Mouse (Mus musculus): ENCODE measurements around the gene Irx3. TPM values are rescaled to one million over a fixed set of nuclear protein-coding genes. Genes with fewer than 3 reads are reported as not detected.
A peak's percentile ranks its signal among the peaks of the same experiment; 100 is the strongest.

Gene Irx3
- polyA plus RNA-seq, 1 experiment from 2014 or later = 13.9 TPM

DNA sequence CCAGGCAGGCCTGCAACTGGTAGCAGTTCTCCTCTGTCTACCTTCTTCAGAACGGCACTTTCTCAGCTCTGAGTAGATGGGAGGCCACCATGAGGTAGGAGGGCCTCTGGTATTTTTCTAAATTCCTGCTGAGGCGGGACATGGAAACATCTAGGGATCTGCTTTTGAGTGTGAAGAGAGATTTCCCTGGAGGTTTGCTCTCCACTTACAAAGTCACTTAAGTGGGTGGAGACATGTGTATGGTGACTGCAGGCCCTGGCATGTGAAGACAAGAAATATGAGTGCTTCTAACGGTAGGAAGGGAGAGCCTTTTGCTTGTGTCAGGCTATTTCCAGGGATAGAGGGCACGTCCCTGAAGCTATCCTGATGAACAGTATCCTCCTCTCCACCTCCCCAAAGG, 17.9 kb upstream of the Irx3 start:
- no peaks in the 10 kb centered on the region for H3K36me3 ChIP-seq
- H3K4me1 ChIP-seq (replicated peaks) = peaks cover 21% of the 10 kb centered on the region
- ATAC-seq (replicated peaks; ENCODE audit: insufficient number of reproducible peaks, insufficient read depth, low FRiP score, low read depth) = no peak
- H3K9ac ChIP-seq = no peak overlapping the region
- H3K27me3 ChIP-seq = peaks cover 14% of the 10 kb centered on the region; the same call in 1 of the 2 replicates
- no peak overlapping the region for H3K4me3 ChIP-seq
- no peak overlapping the region for H3K27ac ChIP-seq
- 39% methylated on average over 4 of the region's 4 CpGs for WGBS
- no peaks in the 10 kb centered on the region for H3K9me3 ChIP-seq (replicated peaks)
- H3K4me2 ChIP-seq = no peak overlapping the region

DNA sequence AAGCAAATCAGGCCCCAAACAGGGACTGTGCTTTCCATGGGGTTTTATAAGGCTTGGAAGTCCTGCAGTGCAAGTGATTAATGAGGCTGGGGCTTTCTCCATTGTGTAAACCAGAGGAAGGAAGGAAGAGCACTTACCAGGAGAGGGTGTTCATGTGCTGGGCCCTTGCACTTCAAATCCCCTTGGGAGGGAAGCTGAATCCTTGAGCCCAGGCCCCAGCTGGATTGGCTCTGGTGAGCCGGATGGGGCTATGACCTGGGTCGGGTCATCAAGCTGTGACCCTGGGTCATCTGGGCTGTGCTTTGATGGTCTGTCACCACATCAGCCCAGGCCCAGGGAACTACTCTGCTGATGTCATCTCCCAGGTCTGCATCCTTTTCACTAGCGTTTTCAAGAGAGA, 16.9 kb upstream of the Irx3 start:
- Histone ChIP-seq H3K27me3 (0 out of 2 replicates have a peak, but pooled peaks cover 12% of the 10 kb centered on the region), H3K27ac (no peak overlapping the region), H3K9me3 (replicated peaks) (no peaks in the 10 kb centered on the region), H3K4me3 (no peak overlapping the region), H3K36me3 (no peaks in the 10 kb centered on the region), H3K4me1 (replicated peaks) (peaks cover 25% of the 10 kb centered on the region), H3K9ac (no peak overlapping the region), H3K4me2 (no peak overlapping the region)
- 11% methylated on average over 3 of the region's 3 CpGs for WGBS
- no peak for ATAC-seq (replicated peaks; ENCODE audit: insufficient number of reproducible peaks, insufficient read depth, low FRiP score, low read depth)

DNA sequence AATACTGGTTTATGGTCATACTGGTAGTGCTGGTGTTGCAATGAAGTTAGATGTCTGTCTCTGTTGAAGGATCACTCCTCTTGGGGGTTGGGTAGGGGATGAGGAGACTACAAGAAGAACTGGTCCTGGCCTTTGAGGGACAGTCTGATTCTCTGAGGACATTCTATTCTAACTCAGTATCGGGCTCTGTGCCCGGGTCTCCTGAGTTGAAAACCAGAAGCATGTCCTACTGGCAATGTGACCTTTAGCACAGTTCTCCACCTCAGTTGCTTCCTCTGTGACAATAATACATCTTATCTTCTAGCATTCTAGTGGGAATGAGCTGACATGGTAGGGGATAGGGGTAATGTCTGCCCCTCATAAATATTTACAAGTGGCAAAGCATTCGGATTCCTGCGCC, 12.2 kb upstream of the Irx3 start:
- Histone ChIP-seq H3K4me2 (no peak overlapping the region), H3K27ac (no peak overlapping the region), H3K9me3 (replicated peaks) (no peaks in the 10 kb centered on the region), H3K27me3 (peaks cover 11% of the 10 kb centered on the region), H3K4me1 (replicated peaks) (peaks cover 11% of the 10 kb centered on the region), H3K36me3 (no peaks in the 10 kb centered on the region), H3K9ac (no peak overlapping the region), H3K4me3 (no peak overlapping the region)
- no peak for ATAC-seq (replicated peaks; ENCODE audit: insufficient number of reproducible peaks, insufficient read depth, low FRiP score, low read depth)
- 79% methylated on average over 4 of the region's 4 CpGs for whole genome bisulfite sequencing

DNA sequence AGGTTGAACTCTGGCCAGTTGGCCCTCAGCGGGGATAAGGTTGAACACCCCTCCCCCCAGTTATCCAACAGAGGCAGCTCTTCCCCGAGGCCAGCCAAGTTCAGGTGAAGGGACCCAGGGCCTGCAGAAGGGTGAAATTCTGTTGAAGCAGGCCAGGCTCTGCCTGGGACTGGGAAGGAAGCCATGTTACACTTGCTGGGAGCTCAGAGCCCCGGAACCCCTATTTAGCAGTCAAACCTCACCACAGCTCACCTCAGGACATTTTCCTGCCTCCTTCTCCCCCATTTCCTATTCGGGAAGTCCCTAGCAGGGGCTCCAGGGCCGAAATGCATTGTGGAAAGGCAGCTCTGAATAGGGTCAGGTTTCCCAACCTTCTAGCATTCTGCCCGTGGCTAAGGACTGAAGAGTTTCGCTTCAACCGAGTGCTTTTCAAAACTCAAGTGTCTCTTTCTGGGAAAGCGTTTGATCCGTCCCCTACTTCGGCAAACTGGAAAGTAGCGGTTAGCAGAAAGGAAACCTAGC, 4.9 kb upstream of the Irx3 start:
- Histone ChIP-seq H3K9ac (no peak overlapping the region), H3K27ac (no peak overlapping the region), H3K4me3 (peak overlapping the region; percentile 46), H3K36me3 (no peaks in the 10 kb centered on the region), H3K27me3 (peaks cover 68% of the 10 kb centered on the region), H3K9me3 (replicated peaks) (no peaks in the 10 kb centered on the region), H3K4me1 (replicated peaks) (peaks cover 40% of the 10 kb centered on the region), H3K4me2 (peak overlapping the region; percentile 70)
- ATAC-seq (replicated peaks; ENCODE audit: insufficient number of reproducible peaks, insufficient read depth, low FRiP score, low read depth) = no peak
- WGBS = 27% methylated on average over 12 of the region's 12 CpGs

DNA sequence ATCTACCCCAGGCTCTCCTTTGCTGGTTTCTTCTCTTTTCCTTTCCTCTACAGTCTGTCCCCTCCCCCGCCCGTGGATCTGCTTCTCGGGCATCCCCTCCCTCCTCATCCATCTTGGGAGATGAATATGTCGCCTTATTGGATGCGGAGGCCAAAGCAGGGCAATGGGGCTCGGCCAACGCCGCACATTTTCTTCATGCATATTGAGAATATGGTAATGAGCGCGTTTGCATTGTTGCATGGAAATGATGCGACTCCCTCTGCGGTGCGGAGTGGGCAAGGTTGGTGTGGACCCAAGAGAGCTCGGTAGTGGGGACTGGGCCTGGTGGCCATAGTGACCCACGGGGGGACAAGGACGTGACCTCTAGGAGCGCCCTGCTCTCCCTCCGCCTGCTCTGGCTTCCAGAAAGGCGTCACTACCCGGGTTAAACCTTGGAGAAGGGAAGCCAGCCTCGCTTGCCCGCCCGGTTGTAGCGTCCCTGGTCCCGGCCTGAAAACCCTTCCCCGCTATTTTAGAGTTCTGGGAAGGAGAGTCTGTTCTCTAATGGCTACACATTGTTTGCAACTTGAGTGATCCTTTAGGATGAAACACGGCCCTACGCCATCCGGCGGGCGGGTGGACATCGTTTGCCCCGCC, 4.3 kb upstream of the Irx3 start:
- H3K9ac ChIP-seq = no peak overlapping the region
- ATAC-seq (replicated peaks; ENCODE audit: insufficient number of reproducible peaks, insufficient read depth, low FRiP score, low read depth) = no peak
- 13% methylated on average over 33 of the region's 33 CpGs for WGBS
- H3K27ac ChIP-seq = no peak overlapping the region
- H3K4me2 ChIP-seq = peak overlapping the region; percentile 70
- H3K4me3 ChIP-seq = peak overlapping the region; percentile 46
- H3K27me3 ChIP-seq = peaks cover 68% of the 10 kb centered on the region
- no peaks in the 10 kb centered on the region for H3K36me3 ChIP-seq
- H3K9me3 ChIP-seq (replicated peaks) = no peaks in the 10 kb centered on the region
- H3K4me1 ChIP-seq (replicated peaks) = peaks cover 40% of the 10 kb centered on the region

DNA sequence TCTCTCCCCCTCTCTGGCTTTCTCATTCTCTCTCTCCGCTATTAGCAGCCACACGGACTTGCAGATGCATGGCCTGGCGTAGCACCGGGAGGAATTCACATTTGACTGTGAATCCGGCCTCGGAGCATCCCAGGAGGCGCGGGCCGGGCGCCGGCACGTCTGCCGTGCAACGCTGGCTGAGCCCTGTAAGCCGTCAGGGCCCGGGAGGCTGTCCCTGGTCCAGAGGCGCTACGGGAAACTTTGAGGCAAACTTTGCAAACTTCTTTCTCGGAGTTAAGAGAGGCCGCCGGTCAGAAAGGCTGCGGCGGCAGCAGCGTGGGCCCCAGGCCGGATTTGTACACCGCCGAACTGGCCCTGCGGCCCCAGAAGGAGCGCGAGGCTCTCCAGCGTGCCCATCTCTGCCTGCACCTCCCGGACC, 3.4 kb upstream of the Irx3 start:
- WGBS = 1% methylated on average over 32 of the region's 32 CpGs
- no peaks in the 10 kb centered on the region for H3K36me3 ChIP-seq
- no peaks in the 10 kb centered on the region for H3K9me3 ChIP-seq (replicated peaks)
- H3K9ac ChIP-seq = peak overlapping the region; percentile 49
- H3K4me1 ChIP-seq (replicated peaks) = peaks cover 50% of the 10 kb centered on the region
- peak overlapping the region; percentile 1; the same call in 1 of the 2 replicates for H3K27ac ChIP-seq
- ATAC-seq (replicated peaks; ENCODE audit: insufficient number of reproducible peaks, insufficient read depth, low FRiP score, low read depth) = no peak
- H3K4me3 ChIP-seq = peak overlapping the region; percentile 46
- peak overlapping the region; percentile 70 for H3K4me2 ChIP-seq
- peaks cover 77% of the 10 kb centered on the region for H3K27me3 ChIP-seq

DNA sequence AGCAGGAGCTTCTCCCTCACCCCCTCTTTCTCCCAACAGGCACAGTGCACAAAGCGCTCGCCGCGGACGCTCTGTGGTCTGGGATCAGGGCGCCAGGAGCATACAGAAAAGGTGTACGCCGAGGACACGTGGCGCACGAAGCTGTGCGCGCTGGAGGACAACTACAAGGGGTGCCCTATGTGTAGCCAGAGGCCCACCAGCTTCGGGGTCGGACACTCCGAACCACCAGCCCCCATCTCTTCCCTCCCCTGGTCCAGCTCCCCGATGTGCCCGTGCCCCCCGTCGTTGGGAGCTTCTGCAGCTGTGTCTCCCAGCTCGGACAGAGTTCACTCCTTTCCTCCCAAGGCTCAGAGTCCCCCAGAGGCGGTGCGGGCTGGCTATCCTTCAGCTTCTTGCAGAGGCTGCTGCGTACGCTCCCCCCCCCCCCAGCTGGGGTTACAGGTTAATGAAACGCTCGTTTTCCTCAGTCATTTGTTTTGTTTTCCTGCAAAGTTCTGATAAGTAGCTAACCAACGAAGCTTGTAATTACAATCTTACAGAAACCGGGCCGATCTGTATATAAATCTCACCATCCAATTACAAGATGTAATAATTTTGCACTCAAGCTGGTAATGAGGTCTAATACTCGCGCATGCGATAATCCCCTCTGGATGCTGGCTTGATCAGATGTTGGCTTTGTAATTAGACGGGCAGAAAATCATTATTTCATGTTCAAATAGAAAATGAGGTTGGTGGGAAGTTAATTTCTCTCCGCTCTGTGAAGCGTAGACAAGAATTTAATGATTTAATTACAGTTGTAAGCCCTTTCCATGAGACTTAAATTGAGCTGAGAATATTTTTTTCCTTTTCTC, 2.8 kb upstream of the Irx3 start:
- WGBS = 12% methylated on average over 36 of the region's 36 CpGs

DNA sequence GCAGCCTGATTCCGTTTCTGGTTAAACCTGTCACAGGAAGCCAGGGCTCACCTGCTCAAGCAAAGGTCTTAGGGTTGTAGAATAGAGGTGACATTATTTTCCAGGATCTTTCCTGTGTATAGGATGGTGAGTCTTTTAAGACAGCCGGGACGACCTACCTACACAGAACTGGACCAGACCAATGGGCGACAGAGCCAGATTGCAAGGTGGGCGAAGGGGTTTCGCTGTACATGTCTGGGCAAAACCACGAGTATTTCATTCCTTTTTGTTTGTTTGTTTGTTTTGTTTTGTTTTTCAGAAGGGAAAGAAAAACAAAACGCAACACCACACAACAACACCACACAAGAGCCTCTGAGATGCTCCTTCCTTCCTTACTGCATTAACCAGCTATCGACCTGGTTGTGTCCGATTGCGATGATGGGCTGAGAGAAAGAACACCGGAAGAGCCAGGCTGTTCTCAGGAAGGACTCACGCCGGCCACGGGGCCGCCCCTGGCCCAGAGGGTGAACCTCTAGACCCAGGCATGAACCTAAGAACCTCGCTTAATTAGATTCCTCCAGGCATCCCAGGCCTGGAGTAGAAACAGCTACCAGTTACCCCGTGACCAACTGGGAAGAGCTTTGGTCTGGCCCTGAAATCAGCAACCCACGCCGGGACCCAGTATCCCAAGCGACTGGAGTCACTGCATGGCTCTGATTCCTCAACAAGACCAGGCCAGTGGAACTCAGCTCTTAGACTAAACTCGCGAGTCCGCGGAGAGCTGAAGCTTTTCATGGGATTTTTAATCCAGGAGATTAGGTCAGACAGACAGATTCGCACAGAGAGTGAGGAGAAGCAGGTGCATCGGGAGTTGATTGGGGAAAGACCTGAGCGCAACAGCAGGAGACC, 1.9 kb upstream of the Irx3 start:
- H3K9ac ChIP-seq = no peak overlapping the region
- WGBS = 33% methylated on average over 28 of the region's 28 CpGs

More for the DNA sequence above, 2.8 kb upstream of the Irx3 start:
- H3K4me2 ChIP-seq = peak overlapping the region; percentile 70
- no peaks in the 10 kb centered on the region for H3K36me3 ChIP-seq
- peak overlapping the region; percentile 49; the same call in 1 of the 2 replicates for H3K9ac ChIP-seq
- H3K27ac ChIP-seq = no peak overlapping the region
- H3K27me3 ChIP-seq = peaks cover 82% of the 10 kb centered on the region
- peaks cover 55% of the 10 kb centered on the region for H3K4me1 ChIP-seq (replicated peaks)
- ATAC-seq (replicated peaks; ENCODE audit: insufficient number of reproducible peaks, insufficient read depth, low FRiP score, low read depth) = no peak
- no peaks in the 10 kb centered on the region for H3K9me3 ChIP-seq (replicated peaks)
- peak overlapping the region; percentile 46 for H3K4me3 ChIP-seq

DNA sequence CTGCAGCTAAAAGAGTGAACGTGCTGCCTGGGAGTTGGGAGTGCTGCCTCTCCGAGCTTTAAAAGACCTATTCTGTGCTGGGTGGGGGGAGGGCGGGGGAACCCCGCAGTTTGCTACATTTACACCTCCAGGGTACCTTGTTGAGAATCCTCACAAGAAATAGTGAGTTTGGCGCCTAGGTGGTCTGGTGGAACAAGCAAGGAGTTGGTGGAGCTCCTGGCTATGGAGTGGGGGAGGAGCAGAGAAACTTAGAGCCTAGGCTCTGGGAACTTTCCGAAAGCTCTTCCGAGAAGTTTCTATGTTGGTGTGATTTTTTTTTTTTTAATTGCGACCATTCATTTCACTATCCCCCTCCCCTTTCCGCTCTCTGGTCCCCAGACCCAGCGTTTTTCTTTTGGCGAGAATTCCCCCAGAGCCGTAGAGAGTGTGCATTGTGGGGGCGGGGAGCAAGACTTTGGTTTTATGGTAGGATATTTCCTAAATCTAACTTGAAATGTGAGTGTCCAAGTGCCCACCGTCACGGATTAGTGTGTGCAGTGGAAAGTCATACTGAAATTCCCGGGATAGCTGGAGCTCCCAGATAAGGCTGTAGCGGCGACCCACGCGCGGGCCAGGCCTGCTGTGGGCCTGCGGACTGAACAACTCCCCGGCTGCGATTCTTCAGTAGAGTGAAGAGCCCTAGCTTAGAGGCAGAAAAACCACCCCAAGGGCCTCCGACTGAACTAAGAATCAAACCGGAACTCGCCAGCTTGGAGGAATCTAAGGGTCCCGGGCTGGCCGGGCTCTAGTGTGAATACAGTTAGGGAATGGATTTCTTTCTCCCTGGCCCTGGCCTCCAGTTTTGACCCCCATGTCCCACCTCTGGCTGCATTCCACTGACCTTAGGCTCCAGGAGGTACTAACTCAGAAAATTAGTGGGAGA, 795 bp upstream of the Irx3 start:
- no peak for ATAC-seq (replicated peaks; ENCODE audit: insufficient number of reproducible peaks, insufficient read depth, low FRiP score, low read depth)
- peak overlapping the region; percentile 93 for H3K4me2 ChIP-seq
- peak overlapping the region; percentile 80 for H3K4me3 ChIP-seq
- 10% methylated on average over 29 of the region's 29 CpGs for WGBS
- peaks cover 83% of the 10 kb centered on the region for H3K27me3 ChIP-seq
- peaks cover 63% of the 10 kb centered on the region for H3K4me1 ChIP-seq (replicated peaks)
- no peaks in the 10 kb centered on the region for H3K9me3 ChIP-seq (replicated peaks)
- H3K36me3 ChIP-seq = no peaks in the 10 kb centered on the region
- peak overlapping the region; percentile 95 for H3K27ac ChIP-seq
- peak overlapping the region; percentile 89 for H3K9ac ChIP-seq

More for the DNA sequence above, 1.9 kb upstream of the Irx3 start:
- Histone ChIP-seq H3K9me3 (replicated peaks) (no peaks in the 10 kb centered on the region), H3K4me3 (peak overlapping the region; percentile 18), H3K4me2 (peak overlapping the region; percentile 70), H3K4me1 (replicated peaks) (peaks cover 57% of the 10 kb centered on the region), H3K36me3 (no peaks in the 10 kb centered on the region), H3K27ac (no peak overlapping the region), H3K27me3 (peaks cover 82% of the 10 kb centered on the region)
- ATAC-seq (replicated peaks; ENCODE audit: insufficient number of reproducible peaks, insufficient read depth, low FRiP score, low read depth) = no peak

DNA sequence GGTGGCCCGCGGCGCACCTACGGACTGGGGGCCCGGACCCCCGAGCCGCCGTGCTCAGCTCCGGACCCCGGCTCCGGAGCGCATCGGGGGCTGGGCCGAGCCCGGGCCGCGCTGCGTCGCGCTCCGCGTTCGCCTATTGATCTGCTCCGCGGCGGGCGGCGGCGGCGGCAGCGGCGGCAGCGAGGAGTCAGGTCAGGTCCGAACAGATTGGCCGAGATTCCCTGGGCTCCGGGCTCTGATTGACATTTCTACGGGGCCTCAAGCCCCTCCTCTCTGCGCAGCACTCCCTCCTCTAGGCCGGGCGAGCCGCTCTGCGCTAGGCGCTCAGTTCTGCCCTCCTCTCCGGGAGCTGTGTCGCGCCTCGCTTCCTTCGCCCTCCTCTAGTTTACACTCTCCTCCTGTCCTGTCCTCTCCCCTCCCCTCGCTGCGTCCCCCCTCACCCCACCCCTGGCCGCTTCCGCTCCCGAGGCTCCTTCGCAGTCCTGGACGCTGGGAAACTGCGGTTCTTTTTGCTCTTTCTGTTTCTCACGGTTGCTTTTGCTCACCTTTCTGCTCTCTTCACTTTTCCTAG, 541 bp downstream of the Irx3 start:
- Histone ChIP-seq H3K4me1 (replicated peaks) (peaks cover 57% of the 10 kb centered on the region), H3K4me3 (peak overlapping the region; percentile 80), H3K9me3 (replicated peaks) (no peaks in the 10 kb centered on the region), H3K4me2 (peak overlapping the region; percentile 93), H3K9ac (peak overlapping the region; percentile 89), H3K36me3 (no peaks in the 10 kb centered on the region), H3K27ac (peak overlapping the region; percentile 95), H3K27me3 (peaks cover 81% of the 10 kb centered on the region)
- WGBS = under 1% methylated on average over 52 of the region's 57 CpGs
- peak; percentile 80 for ATAC-seq (replicated peaks; ENCODE audit: insufficient number of reproducible peaks, insufficient read depth, low FRiP score, low read depth)
